Mouse (Mus musculus): Measurements from ENCODE around the gene Ric8a. TPM values are rescaled to one million over a fixed set of nuclear protein-coding genes. Genes with fewer than 3 reads are reported as not detected.

Ric8a gene
- polyA plus RNA-seq, 1 experiment from 2014 or later: 82.2 TPM

DNA sequence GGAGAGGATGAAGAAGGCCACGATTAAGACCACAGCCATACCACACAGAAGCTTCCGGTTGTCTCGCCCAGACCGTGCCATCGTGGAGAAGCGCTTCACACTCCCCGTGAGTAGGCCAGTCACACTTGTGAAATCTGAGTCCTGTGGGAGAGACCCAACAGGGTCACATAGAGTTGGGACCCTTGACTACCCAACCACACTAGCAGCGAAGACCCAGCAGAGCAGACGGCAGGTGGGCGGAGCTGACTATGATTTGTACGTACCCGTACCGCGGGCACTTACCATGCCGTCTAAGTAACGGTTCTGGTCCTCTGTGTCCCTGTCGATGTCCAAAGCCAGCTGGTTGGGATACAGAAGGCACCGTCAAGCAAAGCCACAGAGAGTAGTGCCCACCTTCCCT is 2.3 kb upstream of the Ric8a start:
- Histone ChIP-seq H3K9me3 (ENCODE audit: control insufficient read depth, low read length) (no peaks in the 10 kb centered on the region), H3K27me3 (ENCODE audit: control insufficient read depth, insufficient read depth, low read length) (no peaks in the 10 kb centered on the region), H3K4me2 (ENCODE audit: low read depth) (no peak overlapping the region), H3K36me3 (ENCODE audit: control insufficient read depth, insufficient read depth, low read length) (peaks cover 10% of the 10 kb centered on the region), H3K4me3 (ENCODE audit: low read depth, low read length) (no peak overlapping the region), H3K27ac (ENCODE audit: low read depth, low read length) (no peak overlapping the region), H3K4me1 (ENCODE audit: control insufficient read depth, insufficient read depth, low read length) (peaks cover 21% of the 10 kb centered on the region), H3K9ac (ENCODE audit: low read length) (no peak overlapping the region)
- 93% methylated on average over 18 of the region's 18 CpGs for WGBS
- no peak for DNase-seq (ENCODE audit: low spot score)
- ATAC-seq (ENCODE audit: insufficient read depth, low FRiP score, low TSS enrichment): no peak

DNA sequence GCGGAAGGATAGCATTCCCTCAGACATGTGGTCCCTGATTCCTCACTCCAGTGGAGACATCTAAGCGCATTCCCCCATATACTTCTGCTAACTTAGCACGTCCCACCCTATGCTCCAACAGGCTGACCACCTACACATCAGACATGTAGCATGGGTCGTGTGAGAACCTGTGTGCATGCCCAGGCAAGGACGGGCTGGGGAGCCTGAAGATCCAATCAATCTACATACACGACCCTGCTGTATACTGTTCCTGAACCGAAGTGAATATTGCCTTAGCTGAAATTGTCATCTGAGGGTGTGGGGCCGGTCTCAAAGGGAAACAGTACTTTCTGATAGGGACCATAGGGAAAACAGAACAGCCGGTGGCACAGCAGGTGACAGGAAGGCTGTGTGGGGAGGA is 1.6 kb upstream of the Ric8a start:
- H3K9ac ChIP-seq (ENCODE audit: low read length): peak overlapping the region; percentile 85
- DNase-seq (ENCODE audit: low spot score) (no peak), ATAC-seq (ENCODE audit: insufficient read depth, low FRiP score, low TSS enrichment) (no peak)
- 78% methylated on average over 9 of the region's 9 CpGs for WGBS
- peak overlapping the region; percentile 99 for H3K4me2 ChIP-seq (ENCODE audit: low read depth)
- H3K36me3 ChIP-seq (ENCODE audit: control insufficient read depth, insufficient read depth, low read length): peaks cover 10% of the 10 kb centered on the region
- no peaks in the 10 kb centered on the region for H3K27me3 ChIP-seq (ENCODE audit: control insufficient read depth, insufficient read depth, low read length)
- H3K4me1 ChIP-seq (ENCODE audit: control insufficient read depth, insufficient read depth, low read length): peaks cover 21% of the 10 kb centered on the region
- H3K9me3 ChIP-seq (ENCODE audit: control insufficient read depth, low read length): no peaks in the 10 kb centered on the region
- no peak overlapping the region for H3K27ac ChIP-seq (ENCODE audit: low read depth, low read length)
- peak overlapping the region; percentile 57 for H3K4me3 ChIP-seq (ENCODE audit: low read depth, low read length)

DNA sequence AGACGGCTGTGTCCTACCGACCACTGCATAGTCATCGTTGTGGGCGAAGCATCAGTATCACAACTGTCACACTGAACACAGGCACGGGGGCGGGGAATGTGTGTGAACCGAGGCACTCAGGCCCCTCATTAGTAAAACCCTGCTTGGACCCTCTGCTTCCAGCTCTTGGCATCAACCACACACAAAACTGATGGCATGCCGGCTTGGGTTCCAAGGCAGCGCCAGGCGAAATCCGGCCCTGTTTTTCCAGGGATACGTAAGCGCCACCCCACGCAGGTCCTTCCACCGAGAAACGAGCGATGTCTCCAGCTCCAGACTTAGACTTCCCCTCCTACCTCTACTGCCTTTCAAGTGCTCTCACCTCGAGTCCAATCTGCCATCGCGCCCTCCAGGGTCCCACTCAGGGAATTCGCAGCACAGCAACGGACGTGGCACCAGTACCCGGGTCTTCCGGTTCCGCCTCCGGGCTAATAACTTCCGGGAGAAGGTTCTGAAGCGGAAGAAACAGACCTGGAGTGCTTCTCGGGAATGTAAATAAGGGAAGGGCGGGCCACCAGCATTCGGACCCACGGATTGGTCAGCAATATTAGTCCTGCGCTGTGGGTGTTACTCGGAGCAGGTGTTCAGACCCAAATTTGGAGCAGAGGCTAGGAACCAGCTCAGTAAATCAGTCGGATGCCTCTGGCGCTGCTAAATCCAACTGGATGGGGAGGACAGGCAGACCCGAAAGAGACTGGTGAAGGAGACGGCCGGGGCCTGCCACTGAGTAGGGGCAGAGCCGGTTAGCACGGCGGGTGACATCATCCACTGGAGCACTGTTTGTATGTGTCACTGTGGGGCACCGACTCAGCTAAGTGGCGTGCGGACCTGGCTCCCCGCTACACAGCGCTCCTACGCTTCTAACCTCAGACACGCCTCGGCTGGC is 635 bp upstream of the Ric8a start, which contains the start of gene Gm45785:
Gene Gm45785, minus strand, starts transcription at position 472 of the 925 bp plus-strand sequence.
- H3K27ac ChIP-seq (ENCODE audit: low read depth, low read length): peak within 1 kb of the TSS; percentile 86
- ATAC-seq (ENCODE audit: insufficient read depth, low FRiP score, low TSS enrichment) (peak; percentile 78), DNase-seq (ENCODE audit: low spot score) (peak; percentile 90)
- peak within 1 kb of the TSS; percentile 57 for H3K4me3 ChIP-seq (ENCODE audit: low read depth, low read length)
- H3K27me3 ChIP-seq (ENCODE audit: control insufficient read depth, insufficient read depth, low read length): no peaks in the 10 kb centered on the region
- H3K9ac ChIP-seq (ENCODE audit: low read length): peak within 1 kb of the TSS; percentile 85
- H3K4me1 ChIP-seq (ENCODE audit: control insufficient read depth, insufficient read depth, low read length): peaks cover 21% of the 10 kb centered on the region
- peaks cover 10% of the 10 kb centered on the region for H3K36me3 ChIP-seq (ENCODE audit: control insufficient read depth, insufficient read depth, low read length)
- H3K4me2 ChIP-seq (ENCODE audit: low read depth): peak within 1 kb of the TSS; percentile 99
- no peaks in the 10 kb centered on the region for H3K9me3 ChIP-seq (ENCODE audit: control insufficient read depth, low read length)
- 2% methylated on average over 51 of the region's 51 CpGs for WGBS

DNA sequence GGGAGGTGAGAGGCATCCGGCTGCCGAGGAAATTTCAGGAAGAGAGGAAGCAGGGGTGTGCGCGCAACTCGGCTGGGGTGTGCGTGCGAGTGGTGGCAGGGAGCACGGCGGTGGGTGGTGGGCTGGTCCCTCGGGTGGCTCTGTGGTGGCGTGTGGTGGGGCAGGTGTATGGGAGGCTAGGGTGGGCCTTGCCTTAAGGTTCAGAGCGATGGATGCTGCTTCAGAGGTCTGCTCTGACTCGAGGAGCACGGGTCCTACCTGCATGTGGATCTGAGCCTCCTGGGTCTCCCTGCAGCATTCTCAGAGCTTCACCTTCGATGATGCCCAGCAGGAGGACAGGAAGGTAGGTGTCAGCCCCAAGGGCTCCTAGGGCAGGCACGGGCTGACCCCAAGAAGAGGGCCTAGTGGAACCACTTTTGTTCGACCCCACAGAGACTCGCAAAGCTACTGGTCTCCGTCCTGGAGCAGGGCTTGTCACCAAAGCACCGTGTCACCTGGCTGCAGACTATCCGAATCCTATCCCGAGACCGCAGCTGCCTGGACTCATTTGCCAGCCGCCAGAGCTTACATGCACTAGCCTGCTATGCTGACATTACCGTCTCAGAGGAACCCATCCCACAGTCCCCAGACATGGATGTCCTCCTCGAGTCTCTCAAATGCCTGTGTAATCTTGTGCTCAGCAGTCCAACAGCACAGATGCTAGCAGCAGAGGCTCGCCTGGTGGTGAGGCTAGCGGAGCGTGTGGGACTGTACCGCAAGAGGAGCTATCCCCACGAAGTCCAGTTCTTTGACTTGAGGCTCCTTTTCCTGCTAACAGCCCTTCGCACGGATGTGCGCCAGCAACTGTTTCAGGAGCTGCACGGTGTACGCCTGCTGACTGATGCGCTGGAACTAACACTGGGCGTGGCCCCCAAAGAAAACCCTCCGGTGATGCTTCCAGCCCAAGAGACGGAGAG is 1.1 kb downstream of the Ric8a start, which contains the start of gene Bet1l:
Gene Bet1l, minus strand, starts transcription at position 28 of the 956 bp plus-strand sequence.
- H3K4me2 ChIP-seq (ENCODE audit: low read depth): peak within 1 kb of the TSS; percentile 99
- H3K4me3 ChIP-seq (ENCODE audit: low read depth, low read length): peak within 1 kb of the TSS; percentile 57
- peak within 1 kb of the TSS; percentile 86 for H3K27ac ChIP-seq (ENCODE audit: low read depth, low read length)
- ATAC-seq (ENCODE audit: insufficient read depth, low FRiP score, low TSS enrichment) (peak; percentile 22; the same call in 1 of the 2 replicates), DNase-seq (ENCODE audit: low spot score) (no peak)
- peak within 1 kb of the TSS; percentile 85 for H3K9ac ChIP-seq (ENCODE audit: low read length)
- WGBS: 43% methylated on average over 40 of the region's 40 CpGs
- H3K4me1 ChIP-seq (ENCODE audit: control insufficient read depth, insufficient read depth, low read length): peaks cover 21% of the 10 kb centered on the region
- no peaks in the 10 kb centered on the region for H3K27me3 ChIP-seq (ENCODE audit: control insufficient read depth, insufficient read depth, low read length)
- peaks cover 17% of the 10 kb centered on the region; the same call in 1 of the 2 replicates for H3K36me3 ChIP-seq (ENCODE audit: control insufficient read depth, insufficient read depth, low read length)
- no peaks in the 10 kb centered on the region for H3K9me3 ChIP-seq (ENCODE audit: control insufficient read depth, low read length)

DNA sequence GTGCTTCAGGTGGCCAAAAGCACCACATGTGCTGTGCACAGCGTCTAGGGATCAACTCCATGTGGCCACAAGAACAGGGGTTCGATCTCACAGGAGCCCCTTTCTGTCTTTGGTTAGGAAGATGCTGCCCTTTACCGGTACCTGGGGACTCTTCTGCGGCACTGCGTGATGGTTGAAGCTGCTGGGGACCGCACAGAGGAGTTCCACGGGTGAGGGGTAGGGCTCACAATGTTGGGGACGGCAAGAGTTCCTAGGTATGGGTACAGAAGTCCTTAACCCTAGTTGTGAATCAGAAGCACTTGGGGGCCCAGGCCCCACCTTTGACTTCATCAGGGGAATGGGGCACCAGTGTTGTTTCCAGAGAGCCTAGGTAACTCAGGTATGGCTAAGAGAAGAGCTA is 2.0 kb downstream of the Ric8a start:
- WGBS: 97% methylated on average over 8 of the region's 8 CpGs
- Histone ChIP-seq H3K9me3 (ENCODE audit: control insufficient read depth, low read length) (no peaks in the 10 kb centered on the region), H3K9ac (ENCODE audit: low read length) (peak overlapping the region; percentile 85), H3K27me3 (ENCODE audit: control insufficient read depth, insufficient read depth, low read length) (no peaks in the 10 kb centered on the region), H3K36me3 (ENCODE audit: control insufficient read depth, insufficient read depth, low read length) (peaks cover 17% of the 10 kb centered on the region; the same call in 1 of the 2 replicates), H3K4me2 (ENCODE audit: low read depth) (peak overlapping the region; percentile 99), H3K4me1 (ENCODE audit: control insufficient read depth, insufficient read depth, low read length) (peaks cover 21% of the 10 kb centered on the region), H3K4me3 (ENCODE audit: low read depth, low read length) (peak overlapping the region; percentile 13; the same call in 1 of the 2 replicates), H3K27ac (ENCODE audit: low read depth, low read length) (no peak overlapping the region)
- DNase-seq (ENCODE audit: low spot score) (no peak), ATAC-seq (ENCODE audit: insufficient read depth, low FRiP score, low TSS enrichment) (no peak)

DNA sequence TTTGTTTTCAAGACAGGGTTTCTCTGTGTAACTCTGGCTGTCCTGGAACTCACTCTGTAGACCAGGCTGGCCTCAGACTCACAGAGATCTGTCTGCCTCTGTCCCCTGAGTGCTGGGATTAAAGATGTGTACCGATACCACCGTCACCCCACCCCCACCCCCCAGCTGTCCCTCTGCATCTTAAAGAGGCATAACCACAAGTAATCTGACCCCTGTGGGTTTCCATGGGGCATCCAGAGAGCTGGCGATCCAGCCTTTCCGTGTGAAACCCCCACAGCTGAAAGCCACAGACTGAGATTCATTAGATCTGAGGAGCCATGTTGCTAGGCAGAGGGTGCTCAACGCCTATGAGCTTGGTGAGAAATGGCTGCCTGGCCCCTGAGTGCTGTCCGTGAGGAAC is 3.2 kb downstream of the Ric8a start:
- H3K4me2 ChIP-seq (ENCODE audit: low read depth): no peak overlapping the region
- WGBS: 81% methylated on average over 6 of the region's 6 CpGs
- H3K27me3 ChIP-seq (ENCODE audit: control insufficient read depth, insufficient read depth, low read length): no peaks in the 10 kb centered on the region
- no peak overlapping the region for H3K27ac ChIP-seq (ENCODE audit: low read depth, low read length)
- no peaks in the 10 kb centered on the region for H3K9me3 ChIP-seq (ENCODE audit: control insufficient read depth, low read length)
- peaks cover 15% of the 10 kb centered on the region; the same call in 1 of the 2 replicates for H3K36me3 ChIP-seq (ENCODE audit: control insufficient read depth, insufficient read depth, low read length)
- H3K4me1 ChIP-seq (ENCODE audit: control insufficient read depth, insufficient read depth, low read length): peaks cover 19% of the 10 kb centered on the region
- H3K9ac ChIP-seq (ENCODE audit: low read length): no peak overlapping the region
- DNase-seq (ENCODE audit: low spot score) (no peak), ATAC-seq (ENCODE audit: insufficient read depth, low FRiP score, low TSS enrichment) (no peak)
- no peak overlapping the region for H3K4me3 ChIP-seq (ENCODE audit: low read depth, low read length)

DNA sequence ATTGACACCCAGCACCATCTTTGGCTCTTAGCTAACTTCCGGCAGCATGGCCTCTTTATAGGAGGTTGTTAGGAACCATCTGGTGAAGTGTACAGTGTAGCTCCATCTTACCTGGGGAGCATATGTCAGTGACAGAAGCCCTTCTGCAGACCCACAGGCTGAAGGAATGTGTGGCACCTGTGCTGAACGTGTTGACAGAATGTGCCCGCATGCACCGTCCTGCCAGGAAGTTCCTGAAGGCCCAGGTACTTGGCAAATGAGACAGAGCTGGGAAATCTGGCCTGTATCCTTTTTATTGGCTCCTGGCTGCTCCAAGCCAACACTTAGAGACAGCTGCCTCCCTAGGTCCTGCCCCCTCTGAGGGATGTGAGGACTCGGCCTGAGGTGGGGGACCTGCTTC is 4.0 kb downstream of the Ric8a start:
- Histone ChIP-seq H3K4me2 (ENCODE audit: low read depth) (no peak overlapping the region), H3K27ac (ENCODE audit: low read depth, low read length) (no peak overlapping the region), H3K27me3 (ENCODE audit: control insufficient read depth, insufficient read depth, low read length) (no peaks in the 10 kb centered on the region), H3K36me3 (ENCODE audit: control insufficient read depth, insufficient read depth, low read length) (peaks cover 15% of the 10 kb centered on the region; the same call in 1 of the 2 replicates), H3K9ac (ENCODE audit: low read length) (no peak overlapping the region), H3K4me3 (ENCODE audit: low read depth, low read length) (no peak overlapping the region), H3K4me1 (ENCODE audit: control insufficient read depth, insufficient read depth, low read length) (peaks cover 12% of the 10 kb centered on the region), H3K9me3 (ENCODE audit: control insufficient read depth, low read length) (no peaks in the 10 kb centered on the region)
- 91% methylated on average over 5 of the region's 5 CpGs for WGBS
- DNase-seq (ENCODE audit: low spot score): no peak
- no peak for ATAC-seq (ENCODE audit: insufficient read depth, low FRiP score, low TSS enrichment)

DNA sequence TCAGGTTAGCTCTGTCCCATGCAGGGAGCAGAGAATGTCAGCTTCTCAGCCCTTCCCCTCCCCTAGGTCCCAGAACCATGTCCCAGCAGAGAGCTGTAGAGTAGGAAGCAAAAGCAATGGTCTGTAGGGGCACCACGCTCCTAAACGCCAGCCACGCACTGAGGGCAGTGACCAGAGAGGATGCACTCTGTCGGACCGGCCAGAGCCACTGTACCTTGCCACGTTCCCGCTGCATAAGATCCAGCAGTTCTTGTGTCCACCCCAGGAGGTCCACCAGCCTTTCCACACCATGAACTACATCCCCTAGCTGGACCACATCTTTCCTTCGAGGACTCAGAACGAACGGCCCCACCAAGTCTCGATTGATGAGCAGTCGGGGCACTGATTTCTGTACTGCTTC is 8.0 kb downstream of the Ric8a start:
- H3K9me3 ChIP-seq (ENCODE audit: control insufficient read depth, low read length): no peaks in the 10 kb centered on the region
- H3K4me3 ChIP-seq (ENCODE audit: low read depth, low read length): no peak overlapping the region
- no peak overlapping the region for H3K4me2 ChIP-seq (ENCODE audit: low read depth)
- DNase-seq (ENCODE audit: low spot score): no peak
- H3K27me3 ChIP-seq (ENCODE audit: control insufficient read depth, insufficient read depth, low read length): no peaks in the 10 kb centered on the region
- ATAC-seq (ENCODE audit: insufficient read depth, low FRiP score, low TSS enrichment): no peak
- no peaks in the 10 kb centered on the region for H3K4me1 ChIP-seq (ENCODE audit: control insufficient read depth, insufficient read depth, low read length)
- peaks cover 15% of the 10 kb centered on the region; the same call in 1 of the 2 replicates for H3K36me3 ChIP-seq (ENCODE audit: control insufficient read depth, insufficient read depth, low read length)
- H3K27ac ChIP-seq (ENCODE audit: low read depth, low read length): no peak overlapping the region
- H3K9ac ChIP-seq (ENCODE audit: low read length): no peak overlapping the region
- 91% methylated on average over 12 of the region's 12 CpGs for WGBS

Measured in neural tube, embryonic 11.5 days (tissue).